Mouse (Mus musculus): ENCODE results near the gene Olfr433. TPM values are rescaled to one million over a fixed set of nuclear protein-coding genes. Genes with fewer than 3 reads are reported as not detected.
"Not testable (repeated sequence)": the region's sequence is repeated elsewhere in the genome, so short reads cannot be mapped to it uniquely, and the experiment has no call there.

Olfr433 gene
- not detected for total RNA-seq (2021)
- long read RNA-seq, experiment 1, result 0 reads
- long read RNA-seq, experiment 2, result 0 reads

DNA sequence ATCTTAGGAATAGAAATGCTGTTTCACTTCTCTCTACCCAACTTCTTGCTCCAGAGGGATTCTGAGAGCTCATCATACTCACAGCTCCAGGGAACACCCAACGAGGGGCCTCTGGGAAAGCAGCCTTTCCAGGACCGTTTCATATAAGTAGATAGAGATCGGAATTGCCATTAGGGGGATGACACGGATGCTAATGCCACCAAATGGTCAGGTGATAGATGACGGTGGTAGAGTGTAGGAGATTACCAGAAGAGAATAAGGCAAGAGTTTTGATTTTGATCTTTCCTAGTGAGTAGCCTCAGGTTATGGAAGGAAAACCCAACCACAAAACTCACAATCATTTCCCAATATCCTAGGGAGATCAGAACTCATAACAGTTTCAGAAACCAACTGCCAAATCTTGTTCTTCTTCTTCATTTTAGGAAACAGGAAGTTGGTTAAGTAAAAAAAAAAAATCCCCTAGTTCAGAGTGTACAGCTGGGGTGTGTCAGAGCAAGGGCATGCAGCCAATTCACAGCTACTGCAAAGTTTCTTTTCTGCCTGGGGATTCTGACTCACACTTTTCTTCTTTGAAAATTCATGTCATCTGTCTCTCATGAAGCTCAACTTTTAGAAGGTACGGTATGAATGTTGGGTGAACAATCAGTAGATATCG, at the start of gene Olfr433:
TSS of gene Olfr433 (plus strand) at position 183 of the 655 bp plus-strand sequence.
- no peak for TF ChIP-seq CTCF (IDR thresholded peaks at IDR 0.05)
- intact Hi-C loops (cut with DNase I), result no loop called here
- Histone ChIP-seq H3K4me3 (no peak within 1 kb of the TSS), H3K27ac (no peak within 1 kb of the TSS)
- no peak for DNase-seq (ENCODE audit: extremely low spot score in 1 of 2, low spot score in 2 of 2)

DNA sequence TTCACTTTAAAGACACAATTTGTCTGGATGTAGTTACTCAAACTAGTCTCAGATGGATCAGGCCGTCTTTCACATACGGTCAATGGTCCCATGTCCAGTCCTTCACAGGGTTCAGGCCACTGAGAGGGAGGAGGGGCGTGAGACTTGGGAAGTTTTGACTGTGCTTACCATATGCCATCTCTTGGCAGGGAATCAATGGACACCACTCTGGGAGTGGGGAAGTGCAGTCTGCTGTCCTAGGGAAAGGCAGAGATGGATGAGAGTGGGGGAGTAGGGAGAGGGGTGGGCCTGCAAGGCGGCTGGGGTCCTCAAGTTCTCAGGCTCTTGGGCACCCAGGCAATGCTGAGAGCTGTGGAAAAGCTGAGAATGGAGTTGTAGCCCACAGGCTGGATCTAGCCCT, 45.5 kb upstream of the Olfr433 start:
- intact Hi-C loops (cut with DNase I), result no loop called here
- no peak for TF ChIP-seq CTCF (IDR thresholded peaks at IDR 0.05)
- H3K27ac ChIP-seq, result no peak overlapping the region
- no peak overlapping the region for H3K4me3 ChIP-seq
- no peak for DNase-seq (ENCODE audit: extremely low spot score in 1 of 2, low spot score in 2 of 2)

DNA sequence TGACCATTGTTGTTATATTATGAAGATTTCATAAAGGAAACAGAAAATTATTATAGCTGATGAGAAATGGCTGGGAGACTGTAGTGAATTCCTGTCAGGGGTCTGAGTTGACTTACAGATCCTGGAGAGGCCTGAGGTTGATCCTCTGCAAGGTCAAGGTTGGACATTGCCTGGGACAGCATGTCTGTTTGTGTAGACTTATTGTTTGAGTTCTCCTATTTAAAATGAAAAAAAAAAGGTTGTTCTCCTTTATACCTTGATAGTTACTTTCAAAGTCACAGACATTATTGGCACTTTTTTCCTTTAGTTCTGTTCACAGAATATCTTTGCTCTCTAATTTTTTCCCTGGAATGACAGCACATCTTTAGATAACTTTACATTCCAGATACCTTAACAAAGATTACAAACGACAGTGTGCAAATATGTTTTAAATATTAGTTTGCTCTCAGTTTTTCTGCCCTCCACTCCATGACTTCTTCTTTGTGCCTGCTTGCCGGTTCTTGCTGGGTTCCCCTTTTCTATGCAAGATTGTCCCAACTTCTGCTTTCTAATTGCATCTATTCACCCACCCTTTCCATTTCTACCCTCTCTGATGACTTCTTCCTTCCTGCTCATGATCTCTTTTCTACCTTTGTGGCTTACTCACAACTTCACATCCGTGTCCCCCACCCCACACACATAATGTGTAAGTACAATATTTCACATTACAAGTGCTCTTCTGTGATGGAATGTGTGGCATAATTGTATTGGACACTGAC, 36.0 kb upstream of the Olfr433 start:
- DNase-seq (ENCODE audit: extremely low spot score in 1 of 2, low spot score in 2 of 2); H3K4me3 ChIP-seq; H3K27ac ChIP-seq; intact Hi-C loops (cut with DNase I): not testable (repeated sequence)

DNA sequence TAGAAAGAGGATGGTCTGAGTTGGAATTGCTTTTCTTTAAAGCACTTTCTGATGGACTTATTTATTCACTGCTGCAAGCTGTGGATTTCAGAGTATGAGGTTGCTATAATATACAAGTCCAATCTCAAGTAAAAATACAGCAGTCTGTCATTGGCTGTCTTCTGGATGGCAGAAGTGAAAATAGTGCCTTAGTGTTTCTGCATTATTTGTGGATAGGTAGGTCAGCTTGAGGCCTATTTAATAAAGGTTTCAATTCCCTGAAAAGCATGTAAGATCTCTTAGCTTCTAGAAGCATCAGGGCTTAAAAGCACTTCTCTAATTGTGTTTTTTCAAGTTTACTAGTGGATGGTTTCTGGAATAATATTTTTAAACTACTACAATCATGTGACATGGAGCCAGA, 33.5 kb upstream of the Olfr433 start:
- H3K4me3 ChIP-seq; DNase-seq (ENCODE audit: extremely low spot score in 1 of 2, low spot score in 2 of 2); H3K27ac ChIP-seq; intact Hi-C loops (cut with DNase I): not testable (repeated sequence)

DNA sequence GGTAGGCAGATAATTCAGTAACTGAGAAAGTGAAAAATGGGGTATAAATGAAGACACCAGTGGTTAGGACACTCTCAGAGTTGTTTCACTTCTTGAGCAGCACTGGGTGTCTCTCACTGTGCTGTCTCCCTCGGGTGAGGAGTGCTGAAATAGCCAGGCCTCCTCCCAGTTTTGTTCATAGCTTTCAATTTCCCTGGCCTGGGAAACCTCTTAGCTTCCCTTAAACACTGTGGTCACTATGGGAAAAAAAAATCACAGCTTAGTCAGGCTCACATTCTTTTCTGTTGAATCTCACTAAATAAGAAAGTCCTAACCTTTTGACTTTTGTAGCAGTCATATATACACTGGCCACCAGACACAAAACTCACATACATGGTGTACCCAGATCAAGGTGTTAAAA, 8.8 kb upstream of the Olfr433 start, which contains the start of gene Ifi205:
TSS of gene Ifi205 (minus strand) at position 113 of the 400 bp plus-strand sequence.
- no peak for DNase-seq (ENCODE audit: extremely low spot score in 1 of 2, low spot score in 2 of 2)
- Histone ChIP-seq H3K4me3 (no peak within 1 kb of the TSS), H3K27ac (no peak within 1 kb of the TSS)
- intact Hi-C loops (cut with DNase I), result no loop called here
- no peak for TF ChIP-seq CTCF (IDR thresholded peaks at IDR 0.05)

DNA sequence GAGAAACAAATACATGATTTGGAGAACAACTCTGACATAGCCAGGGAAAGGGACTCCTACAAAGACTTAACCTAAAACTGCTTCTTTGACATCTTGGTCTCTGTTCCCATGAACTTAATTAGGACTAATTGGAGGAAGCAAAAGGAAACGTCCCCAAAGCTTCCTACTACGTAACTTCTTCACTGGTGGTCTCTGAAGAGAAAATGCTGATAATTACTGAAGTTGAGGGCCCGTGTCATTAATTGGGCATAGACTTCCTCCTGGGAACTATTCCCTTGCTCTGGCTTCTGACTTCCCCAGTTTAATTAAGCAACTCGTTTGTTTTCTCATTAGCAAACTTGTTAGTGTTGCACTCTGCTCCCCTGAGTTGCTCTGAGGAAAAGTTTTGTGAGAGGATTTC, 4.7 kb upstream of the Olfr433 start:
- intact Hi-C loops (cut with DNase I), result no loop called here
- no peak overlapping the region for H3K4me3 ChIP-seq
- TF ChIP-seq CTCF (IDR thresholded peaks at IDR 0.05), result no peak
- H3K27ac ChIP-seq, result no peak overlapping the region
- DNase-seq (ENCODE audit: extremely low spot score in 1 of 2, low spot score in 2 of 2), result no peak

DNA sequence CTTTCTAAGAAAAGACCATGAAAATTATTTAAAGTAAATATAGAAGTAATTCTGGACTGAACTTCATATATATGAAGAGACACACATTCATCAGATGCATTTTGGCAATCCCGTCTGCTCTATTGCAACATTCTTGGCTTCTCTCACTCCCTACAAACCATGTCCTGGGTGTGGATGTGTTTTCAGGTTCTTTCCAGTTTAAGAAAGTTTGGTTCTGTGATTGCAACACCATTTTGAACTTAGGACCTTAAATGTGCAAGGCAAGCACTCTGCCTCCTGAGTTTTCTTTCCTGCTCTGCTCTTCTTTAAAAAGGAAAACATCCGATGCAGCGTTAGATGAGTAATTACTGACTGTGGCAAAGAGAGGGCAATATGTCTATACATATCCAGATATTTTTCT, 2.0 kb upstream of the Olfr433 start:
- TF ChIP-seq CTCF (IDR thresholded peaks at IDR 0.05), result no peak
- intact Hi-C loops (cut with DNase I), result no loop called here
- no peak for DNase-seq (ENCODE audit: extremely low spot score in 1 of 2, low spot score in 2 of 2)
- Histone ChIP-seq H3K27ac (no peak overlapping the region), H3K4me3 (no peak overlapping the region)

DNA sequence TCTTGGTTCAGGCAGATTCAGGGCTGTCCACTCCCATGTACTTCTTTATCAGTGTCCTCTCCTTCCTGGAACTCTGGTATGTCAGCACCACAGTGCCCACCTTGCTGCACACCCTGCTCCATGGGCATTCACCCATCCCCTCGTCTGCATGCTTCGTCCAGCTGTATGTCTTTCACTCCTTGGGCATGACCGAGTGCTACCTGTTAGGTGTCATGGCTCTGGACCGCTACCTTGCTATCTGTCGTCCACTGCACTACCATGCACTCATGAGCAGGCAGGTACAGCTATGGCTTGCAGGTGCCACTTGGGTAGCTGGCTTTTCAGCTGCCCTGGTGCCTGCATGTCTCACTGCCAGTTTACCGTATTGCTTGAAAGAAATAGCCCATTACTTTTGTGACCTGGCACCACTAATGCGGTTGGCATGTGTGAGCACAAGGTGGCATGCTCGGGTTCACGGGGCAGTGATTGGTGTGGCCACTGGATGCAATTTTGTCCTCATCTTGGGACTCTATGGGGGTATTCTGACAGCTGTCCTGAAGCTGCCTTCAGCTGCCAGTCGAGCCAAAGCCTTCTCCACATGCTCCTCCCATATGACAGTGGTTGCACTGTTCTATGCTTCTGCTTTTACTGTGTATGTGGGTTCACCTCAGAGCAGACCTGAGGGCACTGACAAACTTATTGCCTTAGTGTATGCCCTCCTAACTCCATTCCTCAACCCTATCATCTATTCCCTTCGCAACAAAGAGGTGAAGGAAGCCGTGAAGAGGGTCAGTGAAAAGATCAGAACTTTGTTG, 1.8 kb downstream of the Olfr433 start:
- intact Hi-C loops (cut with DNase I); H3K27ac ChIP-seq; H3K4me3 ChIP-seq; DNase-seq (ENCODE audit: extremely low spot score in 1 of 2, low spot score in 2 of 2): not testable (repeated sequence)

DNA sequence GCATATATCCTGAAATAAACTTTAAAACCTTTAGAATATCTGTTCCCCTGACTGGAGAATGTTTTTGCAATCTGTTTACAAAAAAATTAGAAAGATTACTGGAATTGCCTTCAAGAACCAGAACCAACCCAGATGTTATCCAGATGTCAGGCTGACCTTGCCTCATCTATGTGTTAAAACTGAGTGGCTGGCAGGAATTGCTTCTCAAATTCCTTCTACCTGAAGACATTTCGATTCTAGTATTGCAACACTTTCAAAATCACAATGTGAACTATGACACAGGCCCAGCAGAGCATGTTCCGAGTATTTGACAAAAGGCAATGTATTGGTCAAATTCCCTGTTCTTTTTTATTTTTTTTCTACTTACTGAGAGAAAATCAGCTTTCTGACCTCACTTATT, 3.9 kb downstream of the Olfr433 start:
- DNase-seq (ENCODE audit: extremely low spot score in 1 of 2, low spot score in 2 of 2), result no peak

DNA sequence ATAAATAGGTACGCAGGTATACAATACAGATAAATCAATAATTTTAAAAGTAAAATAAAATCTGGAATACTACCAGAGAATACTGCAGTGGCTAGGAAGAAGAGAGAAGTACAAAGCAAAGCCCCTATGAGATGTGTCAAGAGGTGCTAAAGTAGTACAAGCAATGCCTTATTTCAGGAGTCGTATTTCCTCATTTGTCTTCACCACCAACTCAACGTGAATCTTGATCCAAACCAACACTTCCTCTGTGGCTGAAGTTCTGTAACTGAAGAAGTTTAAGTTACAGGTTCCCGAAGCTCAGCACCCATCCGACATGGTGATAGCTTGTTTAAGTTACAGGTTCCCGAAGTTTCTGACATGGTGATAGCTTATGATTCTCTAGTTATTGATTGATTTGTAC, 7.7 kb downstream of the Olfr433 start:
- DNase-seq (ENCODE audit: extremely low spot score in 1 of 2, low spot score in 2 of 2); intact Hi-C loops (cut with DNase I): not testable (repeated sequence)

More for the DNA sequence above, 3.9 kb downstream of the Olfr433 start:
- Histone ChIP-seq H3K27ac (no peak overlapping the region), H3K4me3 (no peak overlapping the region)
- intact Hi-C loops (cut with DNase I), result no loop called here
- TF ChIP-seq CTCF (IDR thresholded peaks at IDR 0.05), result no peak

DNA sequence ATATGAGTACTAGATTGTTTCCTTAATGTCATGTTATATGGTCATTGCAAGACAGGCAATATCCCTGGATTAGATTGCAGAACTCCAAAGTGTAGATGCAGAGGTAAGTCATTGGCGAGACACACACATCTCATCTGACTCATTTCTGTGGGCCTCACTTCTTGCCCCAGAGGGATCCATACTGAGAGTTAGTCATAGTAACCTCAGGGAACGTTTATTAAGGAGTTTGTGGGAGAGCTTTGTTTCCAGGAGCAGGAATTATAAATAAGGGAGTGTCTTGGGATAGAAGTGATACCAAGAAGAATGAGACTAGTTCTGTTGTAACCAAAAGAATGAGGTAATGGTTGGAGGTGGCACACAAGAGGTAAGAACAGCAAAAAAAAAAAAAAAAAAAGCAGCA, 8.4 kb downstream of the Olfr433 start, which contains the start of gene Olfr432:
TSS of gene Olfr432 (plus strand) at position 313 of the 400 bp plus-strand sequence.
- TF ChIP-seq CTCF (IDR thresholded peaks at IDR 0.05), result no peak
- H3K4me3 ChIP-seq, result no peak within 1 kb of the TSS
- no peak for DNase-seq (ENCODE audit: extremely low spot score in 1 of 2, low spot score in 2 of 2)
- intact Hi-C loops (cut with DNase I), result no loop called here
- no peak within 1 kb of the TSS for H3K27ac ChIP-seq

More for the DNA sequence above, 7.7 kb downstream of the Olfr433 start:
- H3K27ac ChIP-seq, H3K4me3 ChIP-seq: not testable (repeated sequence)

DNA sequence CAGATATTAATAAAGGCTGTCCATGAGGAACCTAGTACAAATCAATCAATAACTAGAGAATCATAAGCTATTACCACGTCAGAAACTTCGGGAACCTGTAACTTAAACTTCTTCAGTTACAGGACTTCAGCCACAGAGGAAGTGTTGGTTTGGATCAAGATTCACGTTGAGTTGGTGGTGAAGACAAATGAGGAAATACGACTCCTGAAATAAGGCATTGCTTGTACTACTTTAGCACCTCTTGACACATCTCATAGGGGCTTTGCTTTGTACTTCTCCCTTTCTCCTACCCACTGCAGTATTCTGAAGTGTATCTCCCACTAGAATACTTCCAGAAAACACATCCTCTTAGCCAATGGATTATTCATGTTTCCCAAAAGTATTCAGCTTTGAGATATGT, 8.9 kb downstream of the Olfr433 start:
- DNase-seq (ENCODE audit: extremely low spot score in 1 of 2, low spot score in 2 of 2); H3K27ac ChIP-seq; intact Hi-C loops (cut with DNase I); H3K4me3 ChIP-seq: not testable (repeated sequence)
